Mouse (Mus musculus): ENCODE data around the gene Pcsk7. TPM values are rescaled to one million over a fixed set of nuclear protein-coding genes. Genes with fewer than 3 reads are reported as not detected.

Gene Pcsk7
- polyA plus RNA-seq, 1 experiment from 2014 or later, result 7.7 TPM

- Histone ChIP-seq H3K36me3 (replicated peaks) (peaks cover 73% of the 10 kb centered on the region), H3K9me3 (replicated peaks) (no peaks in the 10 kb centered on the region), H3K4me2 (no peak overlapping the region), H3K9ac (no peak overlapping the region), H3K27ac (replicated peaks) (no peak overlapping the region), H3K4me1 (replicated peaks) (peaks cover 23% of the 10 kb centered on the region), H3K27me3 (no peaks in the 10 kb centered on the region), H3K4me3 (replicated peaks) (no peak overlapping the region)
- WGBS (ENCODE audit: insufficient replicate concordance), result 46% methylated on average over 1 of the region's 1 CpGs
- no peak for ATAC-seq (ENCODE audit: insufficient read depth)
Observed at GRCm38 (mm10) chr9:45911673-45912072, 5.4 kb downstream of the Pcsk7 start.

- Histone ChIP-seq H3K27ac (replicated peaks) (no peak overlapping the region), H3K4me1 (replicated peaks) (no peaks in the 10 kb centered on the region), H3K36me3 (replicated peaks) (peaks cover 89% of the 10 kb centered on the region), H3K27me3 (no peaks in the 10 kb centered on the region), H3K4me3 (replicated peaks) (no peak overlapping the region), H3K9ac (no peak overlapping the region), H3K4me2 (no peak overlapping the region), H3K9me3 (replicated peaks) (no peaks in the 10 kb centered on the region)
- 68% methylated on average over 2 of the region's 2 CpGs for WGBS (ENCODE audit: insufficient replicate concordance)
- no peak for ATAC-seq (ENCODE audit: insufficient read depth)
Observed at GRCm38 (mm10) chr9:45915659-45916058, 9.4 kb downstream of the Pcsk7 start.

- Histone ChIP-seq H3K9me3 (replicated peaks) (no peaks in the 10 kb centered on the region), H3K4me2 (no peak overlapping the region), H3K27me3 (no peaks in the 10 kb centered on the region), H3K27ac (replicated peaks) (no peak overlapping the region), H3K4me1 (replicated peaks) (no peaks in the 10 kb centered on the region), H3K4me3 (replicated peaks) (no peak overlapping the region), H3K9ac (no peak overlapping the region), H3K36me3 (replicated peaks) (peaks cover 86% of the 10 kb centered on the region)
- WGBS (ENCODE audit: insufficient replicate concordance), result 74% methylated on average over 5 of the region's 5 CpGs
- ATAC-seq (ENCODE audit: insufficient read depth), result no peak
Observed at GRCm38 (mm10) chr9:45917041-45917934, 11.0 kb downstream of the Pcsk7 start.

GRCm38 (mm10) chr9:45919895-45920294 is 13.6 kb downstream of the Pcsk7 start:
- Histone ChIP-seq H3K4me3 (replicated peaks) (no peak overlapping the region), H3K36me3 (replicated peaks) (peaks cover 71% of the 10 kb centered on the region), H3K9ac (no peak overlapping the region), H3K4me1 (replicated peaks) (no peaks in the 10 kb centered on the region), H3K27ac (replicated peaks) (no peak overlapping the region), H3K4me2 (no peak overlapping the region), H3K27me3 (no peaks in the 10 kb centered on the region), H3K9me3 (replicated peaks) (no peaks in the 10 kb centered on the region)
- ATAC-seq (ENCODE audit: insufficient read depth), result no peak
- WGBS (ENCODE audit: insufficient replicate concordance), result 83% methylated on average over 1 of the region's 1 CpGs

GRCm38 (mm10) chr9:45929285-45929684 is 23.0 kb downstream of the Pcsk7 start:
- H3K9ac ChIP-seq, result no peak overlapping the region
- no peak for ATAC-seq (ENCODE audit: insufficient read depth)
- no peak overlapping the region for H3K27ac ChIP-seq (replicated peaks)
- no peaks in the 10 kb centered on the region for H3K9me3 ChIP-seq (replicated peaks)
- no peaks in the 10 kb centered on the region for H3K27me3 ChIP-seq
- WGBS (ENCODE audit: insufficient replicate concordance), result 61% methylated on average over 5 of the region's 5 CpGs
- H3K36me3 ChIP-seq (replicated peaks), result peaks cover 63% of the 10 kb centered on the region
- no peak overlapping the region for H3K4me2 ChIP-seq
- no peaks in the 10 kb centered on the region; the same call in 1 of the 2 replicates for H3K4me1 ChIP-seq (replicated peaks)
- no peak overlapping the region for H3K4me3 ChIP-seq (replicated peaks)

- peaks cover 19% of the 10 kb centered on the region for H3K27me3 ChIP-seq
- H3K4me1 ChIP-seq (replicated peaks), result no peaks in the 10 kb centered on the region; the same call in 1 of the 2 replicates
- 0 out of 2 replicates have a peak overlapping the region, but pooled peaks have one; percentile 64 for H3K27ac ChIP-seq (replicated peaks)
- ATAC-seq (ENCODE audit: insufficient read depth), result no peak
- no peak overlapping the region for H3K9ac ChIP-seq
- H3K4me3 ChIP-seq (replicated peaks), result no peak overlapping the region
- 21% methylated on average over 1 of the region's 1 CpGs for WGBS (ENCODE audit: insufficient replicate concordance)
- H3K9me3 ChIP-seq (replicated peaks), result no peaks in the 10 kb centered on the region
- peaks cover 45% of the 10 kb centered on the region for H3K36me3 ChIP-seq (replicated peaks)
- H3K4me2 ChIP-seq, result no peak overlapping the region
Observed at GRCm38 (mm10) chr9:45931958-45932357, 25.7 kb downstream of the Pcsk7 start.

GRCm38 (mm10) chr9:45932571-45933415 is 26.5 kb downstream of the Pcsk7 start:
- peak; percentile 37 for ATAC-seq (ENCODE audit: insufficient read depth)
- 60% methylated on average over 11 of the region's 11 CpGs for WGBS (ENCODE audit: insufficient replicate concordance)
- no peak overlapping the region for H3K9ac ChIP-seq
- H3K27ac ChIP-seq (replicated peaks), result peak overlapping the region; percentile 64
- peak overlapping the region; percentile 38; the same call in 1 of the 2 replicates for H3K4me2 ChIP-seq
- H3K36me3 ChIP-seq (replicated peaks), result peaks cover 37% of the 10 kb centered on the region
- peaks cover 19% of the 10 kb centered on the region for H3K27me3 ChIP-seq
- no peaks in the 10 kb centered on the region; the same call in 1 of the 2 replicates for H3K4me1 ChIP-seq (replicated peaks)
- no peaks in the 10 kb centered on the region for H3K9me3 ChIP-seq (replicated peaks)
- H3K4me3 ChIP-seq (replicated peaks), result no peak overlapping the region

GRCm38 (mm10) chr9:45935628-45936210 is 29.4 kb downstream of the Pcsk7 start, which contains the start of gene Tagln:
Tagln (minus strand) TSS chr9:45936058.
- 28% methylated on average over 21 of the region's 21 CpGs for WGBS (ENCODE audit: insufficient replicate concordance)

GRCm38 (mm10) chr9:45936883-45937282 is 30.6 kb downstream of the Pcsk7 start:
- ATAC-seq (ENCODE audit: insufficient read depth), result peak; percentile 56; the same call in 1 of the 2 replicates
- Histone ChIP-seq H3K27ac (replicated peaks) (no peak overlapping the region), H3K9ac (no peak overlapping the region), H3K36me3 (replicated peaks) (peaks cover 31% of the 10 kb centered on the region), H3K4me2 (no peak overlapping the region), H3K27me3 (peaks cover 19% of the 10 kb centered on the region), H3K4me1 (replicated peaks) (peaks cover 9% of the 10 kb centered on the region), H3K4me3 (replicated peaks) (no peak overlapping the region), H3K9me3 (replicated peaks) (no peaks in the 10 kb centered on the region)
- 16% methylated on average over 3 of the region's 3 CpGs for WGBS (ENCODE audit: insufficient replicate concordance)

More at GRCm38 (mm10) chr9:45935628-45936210, 29.4 kb downstream of the Pcsk7 start, which contains the start of gene Tagln:
- Histone ChIP-seq H3K9ac (no peak within 1 kb of the TSS), H3K27me3 (peaks cover 19% of the 10 kb centered on the region), H3K27ac (replicated peaks) (no peak within 1 kb of the TSS), H3K36me3 (replicated peaks) (peaks cover 29% of the 10 kb centered on the region), H3K4me1 (replicated peaks) (no peaks in the 10 kb centered on the region; the same call in 1 of the 2 replicates), H3K4me3 (replicated peaks) (no peak within 1 kb of the TSS), H3K9me3 (replicated peaks) (no peaks in the 10 kb centered on the region), H3K4me2 (no peak within 1 kb of the TSS)
- ATAC-seq (ENCODE audit: insufficient read depth), result no peak

- Histone ChIP-seq H3K4me1 (replicated peaks) (peaks cover 21% of the 10 kb centered on the region), H3K36me3 (replicated peaks) (peaks cover 43% of the 10 kb centered on the region), H3K4me3 (replicated peaks) (no peak overlapping the region), H3K9me3 (replicated peaks) (no peaks in the 10 kb centered on the region), H3K27ac (replicated peaks) (no peak overlapping the region), H3K4me2 (no peak overlapping the region), H3K9ac (no peak overlapping the region), H3K27me3 (peaks cover 19% of the 10 kb centered on the region)
- 80% methylated on average over 8 of the region's 8 CpGs for WGBS (ENCODE audit: insufficient replicate concordance)
- no peak for ATAC-seq (ENCODE audit: insufficient read depth)
Observed at GRCm38 (mm10) chr9:45938088-45938487, 31.8 kb downstream of the Pcsk7 start.
